Mouse (Mus musculus): Measurements from ENCODE around the gene Cyp1a2.

GRCm38 (mm10) chr9:57637272-57637671, 46.2 kb downstream of the Cyp1a2 start:
- TF ChIP-seq HCFC1 (IDR thresholded peaks at IDR 0.05; ENCODE audit: borderline replicate concordance, insufficient read depth, low read length) (no peak), ZC3H11A (IDR thresholded peaks at IDR 0.05; ENCODE audit: borderline replicate concordance, low read depth, low read length) (no peak), CHD2 (IDR thresholded peaks at IDR 0.05; ENCODE audit: low read depth, low read length) (no peak), MAFK (IDR thresholded peaks at IDR 0.05; ENCODE audit: insufficient read depth, low read depth, low read length) (no peak)
